ENCODE assay signal across 7 mouse cellular contexts in the genomic region with DNA sequence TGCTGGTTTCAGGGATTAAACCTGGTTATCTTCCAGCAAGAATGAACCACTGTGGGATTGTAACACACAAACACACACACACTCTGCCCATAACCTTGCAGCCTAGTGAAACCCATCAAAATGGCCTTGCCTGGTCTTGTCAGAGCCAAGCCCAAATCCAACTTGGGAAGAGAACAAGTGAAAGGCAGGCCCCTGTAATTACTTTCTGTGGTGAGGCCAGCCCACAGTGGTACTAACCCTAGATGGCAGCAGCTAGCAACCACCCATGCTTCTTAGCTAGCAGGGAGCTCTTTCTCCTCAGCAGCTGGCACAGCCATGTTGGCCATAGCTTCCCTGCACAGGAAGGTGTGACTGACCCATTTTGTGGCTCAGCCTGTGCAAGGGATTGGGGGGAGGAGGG. TPM values are rescaled to one million over a fixed set of nuclear protein-coding genes. Genes with fewer than 3 reads are reported as not detected.
DNase-seq lines count a peak whose midpoint lies in the region; ATAC-seq and TF ChIP-seq lines count a peak whose summit lies in the region.

No protein-coding gene starts in this region.

- ATAC-seq in lung, embryonic 16.5 days (ENCODE audit: low read depth) = no peak
- no peak for ATAC-seq in forebrain, embryonic 15.5 days (replicated peaks)
- ATAC-seq in kidney, embryonic 15.5 days (replicated peaks; ENCODE audit: low FRiP score) = no peak

- H3K9me3 ChIP-seq in lung, embryonic 16.5 days (ENCODE audit: control insufficient read depth, low read length) = no peaks in the 10 kb centered on the region
- H3K9me3 ChIP-seq in forebrain, embryonic 15.5 days = no peaks in the 10 kb centered on the region
- no peaks in the 10 kb centered on the region for H3K9me3 ChIP-seq in kidney, embryonic 15.5 days (replicated peaks)

- no peak for DNase-seq in lung, adult 2 months
- peak; percentile 62 for DNase-seq in brain, embryonic 14.5 days (ENCODE audit: low read depth)
- DNase-seq in retina, adult 2 months (ENCODE audit: low read depth, low spot score) = peak; percentile 13
- no peak for DNase-seq in ovary, postnatal 10 days (ENCODE audit: low spot score)

- peaks cover 29% of the 10 kb centered on the region for H3K36me3 ChIP-seq in lung, embryonic 16.5 days (ENCODE audit: control insufficient read depth, insufficient read depth, low read length)
- H3K36me3 ChIP-seq in forebrain, embryonic 15.5 days = peaks cover 50% of the 10 kb centered on the region
- H3K36me3 ChIP-seq in kidney, embryonic 15.5 days = peaks cover 51% of the 10 kb centered on the region

- no peak for TF ChIP-seq CTCF in lung, adult 2 months (IDR thresholded peaks at IDR 0.05; ENCODE audit: insufficient read depth, low read length)
- peak; percentile 15; the same call in 1 of the 2 replicates for TF ChIP-seq CTCF in brain, embryonic 14.5 days (IDR thresholded peaks at IDR 0.05; ENCODE audit: borderline replicate concordance, extremely low read depth, insufficient read depth, insufficient read length)

- H3K4me1 ChIP-seq in lung, embryonic 16.5 days (replicated peaks; ENCODE audit: control insufficient read depth, insufficient read depth, low read length) = peaks cover 16% of the 10 kb centered on the region
- H3K4me1 ChIP-seq in lung, adult 2 months (ENCODE audit: control insufficient read depth, insufficient read depth, low read length) = peaks cover 16% of the 10 kb centered on the region; the same call in 1 of the 2 replicates
- H3K4me1 ChIP-seq in forebrain, embryonic 15.5 days = peaks cover 31% of the 10 kb centered on the region
- H3K4me1 ChIP-seq in kidney, embryonic 15.5 days = peaks cover 31% of the 10 kb centered on the region

- peak overlapping the region; percentile 85; the same call in 1 of the 2 replicates for H3K9ac ChIP-seq in lung, embryonic 16.5 days (ENCODE audit: low read length)
- no peak overlapping the region for H3K9ac ChIP-seq in forebrain, embryonic 15.5 days (replicated peaks)
- no peak overlapping the region for H3K9ac ChIP-seq in kidney, embryonic 15.5 days

- TF ChIP-seq POLR2A in lung, adult 2 months (IDR thresholded peaks at IDR 0.05; ENCODE audit: borderline replicate concordance, extremely low read depth, low read depth, low read length) = no peak
- TF ChIP-seq POLR2A in brain, embryonic 14.5 days (IDR thresholded peaks at IDR 0.05; ENCODE audit: borderline replicate concordance, extremely low read depth, insufficient read depth, insufficient read length, poor library complexity, severe bottlenecking) = no peak

- no peak overlapping the region; the same call in 1 of the 2 replicates for H3K4me2 ChIP-seq in lung, embryonic 16.5 days (ENCODE audit: low read depth, low read length)
- H3K4me2 ChIP-seq in forebrain, embryonic 15.5 days (replicated peaks) = no peak overlapping the region
- H3K4me2 ChIP-seq in kidney, embryonic 15.5 days = peak overlapping the region; percentile 96; the same call in 1 of the 2 replicates

- peak overlapping the region; percentile 98; the same call in 1 of the 2 replicates for H3K27ac ChIP-seq in lung, embryonic 16.5 days (ENCODE audit: low read length)
- H3K27ac ChIP-seq in forebrain, embryonic 15.5 days (replicated peaks) = peak overlapping the region; percentile 97
- H3K27ac ChIP-seq in kidney, embryonic 15.5 days = peak overlapping the region; percentile 100

- no peaks in the 10 kb centered on the region for H3K27me3 ChIP-seq in lung, embryonic 16.5 days (ENCODE audit: control insufficient read depth, insufficient read depth, low read depth, low read length)
- H3K27me3 ChIP-seq in forebrain, embryonic 15.5 days = no peaks in the 10 kb centered on the region
- no peaks in the 10 kb centered on the region for H3K27me3 ChIP-seq in kidney, embryonic 15.5 days

- H3K4me3 ChIP-seq in lung, embryonic 16.5 days (ENCODE audit: low read length) = no peak overlapping the region
- no peak overlapping the region for H3K4me3 ChIP-seq in lung, adult 2 months (replicated peaks; ENCODE audit: extremely low read depth, low read depth, low read length)
- no peak overlapping the region for H3K4me3 ChIP-seq in forebrain, embryonic 15.5 days
- peak overlapping the region; percentile 72; the same call in 1 of the 2 replicates for H3K4me3 ChIP-seq in kidney, embryonic 15.5 days (replicated peaks)

RNA-seq across cellular contexts. Expression of a gene that starts 1.2 kb away (rescaled TPM):
- polyA plus RNA-seq in lung, embryonic 16.5 days (2015; fragmentation: Nextera tagmentation; extraction: Ambion mirVana) = 4.8 and 5.7 TPM in 2 replicates
- 5.9 and 7.0 TPM in 2 replicates for polyA plus RNA-seq in lung, adult 2 months (2012; rRNA removed)
- 1.7 and 2.2 TPM in 2 replicates for polyA plus RNA-seq in brain, embryonic 14.5 days (2012; rRNA removed)
- 1.6 and 1.9 TPM in 2 replicates for polyA plus RNA-seq in forebrain, embryonic 15.5 days (2015; fragmentation: Nextera tagmentation; extraction: Ambion mirVana)
- 2.3 and 7.6 TPM in 2 replicates for polyA plus RNA-seq in kidney, embryonic 15.5 days (2015; fragmentation: Nextera tagmentation; extraction: Ambion mirVana)

Comparison
In these comparisons a context has a peak if more than half of its experiments do, and no peak if none do; other contexts are left out.
1. DNase-seq: peak in brain, embryonic 14.5 days (single experiment) and retina, adult 2 months (single experiment); none in lung, adult 2 months (single experiment) and ovary, postnatal 10 days (single experiment).
2. Peak in every context shown above with its lines, with median percentiles within 50 percentile points of each other: H3K27ac ChIP-seq.